Mouse (Mus musculus) CD8-positive naive resting alpha-beta T cell, adult 2 months (primary cell): ENCODE data around the gene Cela1.

ENCODE experiments used
- DNase-seq, 2 experiments: peaks; one replicate each; pipeline ENCODE4 v3.0.0; 2022; ENCODE audit warnings: low read depth in 2 of 2, low spot score in 2 of 2

Gene Cela1

DNA sequence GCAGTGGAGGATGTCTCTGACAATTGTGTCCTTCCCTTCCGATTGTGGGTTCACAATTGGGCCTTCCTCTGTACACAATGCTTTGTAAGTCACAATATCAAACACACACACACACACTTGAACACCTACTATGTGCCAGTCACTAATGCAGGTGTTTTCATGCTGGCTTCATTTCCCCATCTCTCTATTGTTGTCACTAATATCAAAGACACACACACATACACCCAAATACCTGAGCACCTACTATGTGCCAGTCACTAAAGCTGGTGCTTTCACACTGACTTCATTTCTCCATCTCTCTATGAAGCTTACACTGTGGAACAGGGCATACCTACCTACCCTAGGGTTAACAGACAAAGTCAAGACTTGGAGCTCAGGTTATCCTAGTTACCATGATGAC, 17.7 kb upstream of the Cela1 start:
- DNase-seq: no peak

DNA sequence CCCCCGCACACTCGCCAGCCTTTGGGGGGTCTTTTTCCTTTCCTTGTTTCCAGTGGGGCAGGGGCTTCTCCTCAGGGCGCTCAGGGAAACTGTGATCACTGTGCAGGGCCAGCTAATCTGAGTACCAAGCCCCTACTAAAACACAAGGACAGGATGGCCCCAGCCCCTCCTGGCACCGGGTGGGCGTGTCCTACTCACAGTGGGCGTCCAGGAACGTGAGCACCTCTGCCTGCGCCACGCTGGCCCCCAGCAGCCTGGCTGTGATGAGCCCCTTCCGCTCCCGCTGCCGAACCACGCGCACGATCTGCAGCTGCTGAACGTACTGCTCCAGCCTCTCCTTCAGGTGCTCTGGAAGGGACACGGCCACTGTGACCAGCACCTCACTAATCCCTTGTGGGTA, 16.2 kb upstream of the Cela1 start:
- DNase-seq: no peak

DNA sequence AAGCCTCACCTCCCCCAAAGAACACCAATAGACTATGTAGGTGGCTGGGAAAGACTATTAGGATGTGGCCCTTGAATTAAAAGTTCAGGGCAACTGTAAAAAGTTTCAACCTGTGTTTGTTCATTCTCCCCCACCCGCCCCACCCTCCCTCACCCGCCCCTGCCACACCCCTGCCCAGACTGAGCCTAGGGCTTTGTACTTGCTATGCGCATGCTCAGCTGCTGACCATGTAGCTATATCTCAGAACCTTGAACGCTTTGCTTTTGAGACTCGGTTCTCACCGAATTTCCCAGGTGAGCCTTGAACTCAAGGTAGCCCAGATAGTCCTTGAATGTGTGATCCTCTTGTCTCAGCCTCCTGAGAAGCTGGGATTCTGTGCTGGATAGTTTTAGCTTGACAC, 14.1 kb upstream of the Cela1 start:
- DNase-seq: no peak

DNA sequence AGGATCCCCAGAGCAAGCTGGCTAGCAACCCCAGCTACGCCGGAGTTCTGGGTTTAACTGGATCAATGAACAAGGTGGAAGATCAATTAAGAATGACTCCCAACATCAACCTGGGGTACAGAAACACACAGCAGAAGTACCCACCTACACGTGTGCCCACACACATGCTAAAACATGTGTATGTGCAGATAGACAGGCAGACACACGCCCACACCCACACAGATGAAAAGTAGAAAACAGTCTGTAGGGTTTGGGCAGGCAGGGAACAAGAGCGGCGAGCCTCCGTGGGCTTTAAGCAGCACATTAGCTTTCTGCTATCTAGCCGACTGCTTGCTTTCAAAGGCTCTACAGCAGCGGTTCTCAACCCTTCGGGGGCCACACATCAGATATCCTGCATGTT, 13.4 kb upstream of the Cela1 start:
- peak in 1 of 2 experiments; percentile 31 for DNase-seq

DNA sequence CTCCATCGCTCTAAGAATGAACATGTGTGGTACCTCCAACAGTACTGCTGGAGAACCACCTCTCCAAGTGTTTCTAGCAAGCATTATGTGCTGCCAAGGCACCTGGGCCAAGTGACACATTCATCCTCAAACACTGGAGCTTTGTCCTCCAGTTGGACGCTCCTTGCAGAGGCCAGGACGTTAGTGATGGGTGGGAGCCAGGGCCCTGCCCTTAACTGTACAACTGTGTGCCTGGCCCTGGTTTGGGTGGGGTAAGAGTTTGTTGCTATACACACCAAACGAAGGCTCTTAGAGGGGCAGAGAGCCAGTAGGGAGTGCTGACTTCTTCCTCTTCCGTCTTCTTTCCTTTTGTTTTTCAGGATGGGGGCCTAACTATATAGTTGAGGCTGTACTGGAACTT, 12.7 kb upstream of the Cela1 start:
- DNase-seq: no peak

DNA sequence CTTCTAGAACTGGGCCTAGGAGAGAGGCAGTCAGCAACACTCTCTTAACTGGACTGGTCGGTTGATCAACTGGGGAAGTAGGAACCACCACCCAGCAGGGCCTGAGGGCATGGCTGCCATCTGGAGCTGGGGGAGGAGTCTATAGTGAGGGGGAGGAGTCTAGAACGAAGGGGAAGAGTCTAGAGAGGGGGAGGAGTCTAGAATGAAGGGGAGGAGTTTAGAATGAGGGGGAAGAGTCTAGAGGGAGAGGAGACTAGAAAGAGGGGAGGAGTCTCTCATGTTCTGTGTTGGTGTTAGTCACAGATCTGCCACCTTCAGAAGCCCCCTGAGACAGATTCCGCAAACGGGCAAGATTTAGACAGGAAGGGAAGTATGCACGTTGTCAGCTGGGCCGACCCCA, 11.7 kb upstream of the Cela1 start:
- DNase-seq: no peak

DNA sequence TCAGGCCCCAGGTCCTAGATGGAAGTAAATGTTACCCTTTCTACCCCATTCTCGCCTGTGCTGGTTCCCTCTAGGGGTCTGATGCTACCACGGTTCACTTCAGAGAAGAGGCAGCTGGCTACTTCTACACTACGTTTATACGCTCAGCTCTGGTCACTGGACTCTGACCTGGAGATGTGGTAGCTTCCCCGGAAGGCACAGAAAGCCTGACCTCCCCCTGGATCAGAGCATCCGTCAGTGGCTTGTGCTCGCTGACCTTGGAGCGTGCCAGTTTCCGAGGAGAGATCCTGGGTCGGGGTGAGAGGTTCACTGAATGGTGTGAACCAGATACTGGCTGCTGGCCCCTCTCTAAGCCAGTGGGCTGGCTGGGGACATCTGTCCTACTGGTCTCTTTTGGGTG, 10.4 kb upstream of the Cela1 start:
- no peak for DNase-seq

DNA sequence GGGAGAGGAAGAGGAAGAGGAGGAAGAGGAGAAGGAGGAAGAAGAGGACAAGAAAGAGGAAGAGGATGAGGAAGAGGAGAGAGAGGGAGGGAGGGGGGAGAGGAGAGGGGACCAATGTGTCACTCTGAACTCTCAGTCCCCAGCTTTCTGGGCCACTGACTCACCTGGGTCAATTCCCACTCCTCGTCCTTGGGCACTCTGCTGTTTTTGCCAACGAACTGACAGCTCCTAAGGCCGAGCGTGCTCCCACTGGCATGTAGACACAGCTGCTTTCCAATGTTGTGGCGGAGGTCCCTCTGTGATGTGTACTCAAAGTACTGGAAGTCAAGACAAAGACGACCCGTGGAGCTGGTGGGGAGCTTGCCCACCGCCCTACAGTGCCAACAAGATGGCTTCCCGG, 6.7 kb upstream of the Cela1 start:
- DNase-seq: no peak

DNA sequence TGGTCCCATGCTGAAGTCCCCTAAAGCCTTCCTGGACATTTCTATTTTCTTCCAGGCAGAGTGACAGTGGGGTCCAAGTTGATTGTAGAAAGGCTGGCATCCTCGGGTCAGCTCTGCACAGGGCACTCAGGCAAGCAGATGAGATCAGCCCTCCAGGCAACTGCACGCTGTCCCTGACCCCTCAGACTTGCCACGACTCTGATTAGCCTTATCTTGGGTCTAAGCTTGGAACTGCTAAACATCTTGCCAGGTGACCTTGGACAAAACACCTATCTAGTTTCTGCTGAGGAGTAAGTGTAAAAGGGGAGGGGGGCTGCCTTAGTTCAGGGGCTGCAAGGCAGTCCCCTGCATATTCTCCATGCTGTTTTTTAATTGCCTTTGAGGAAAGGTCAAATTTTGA, 4.3 kb upstream of the Cela1 start:
- no peak for DNase-seq

DNA sequence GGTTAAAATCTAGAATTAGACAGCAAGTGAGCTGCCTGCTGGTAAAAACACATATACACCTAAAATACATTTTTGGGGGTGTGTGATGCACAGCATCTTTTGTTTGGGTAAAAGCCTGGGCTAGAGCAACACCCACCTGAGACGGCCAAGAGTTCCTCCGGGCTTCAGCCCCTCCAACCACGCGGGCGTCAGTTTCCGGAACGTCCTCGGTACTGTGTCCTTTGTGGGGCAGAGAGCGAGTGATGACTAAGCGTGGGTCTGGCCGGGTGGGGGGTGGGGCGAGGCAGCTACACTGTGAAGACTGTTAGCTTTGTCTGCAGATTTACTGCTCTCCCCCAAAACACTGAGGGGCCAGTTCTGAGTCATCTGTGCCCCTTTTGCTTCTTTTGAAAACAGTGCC, 732 bp downstream of the Cela1 start:
- DNase-seq: no peak

DNA sequence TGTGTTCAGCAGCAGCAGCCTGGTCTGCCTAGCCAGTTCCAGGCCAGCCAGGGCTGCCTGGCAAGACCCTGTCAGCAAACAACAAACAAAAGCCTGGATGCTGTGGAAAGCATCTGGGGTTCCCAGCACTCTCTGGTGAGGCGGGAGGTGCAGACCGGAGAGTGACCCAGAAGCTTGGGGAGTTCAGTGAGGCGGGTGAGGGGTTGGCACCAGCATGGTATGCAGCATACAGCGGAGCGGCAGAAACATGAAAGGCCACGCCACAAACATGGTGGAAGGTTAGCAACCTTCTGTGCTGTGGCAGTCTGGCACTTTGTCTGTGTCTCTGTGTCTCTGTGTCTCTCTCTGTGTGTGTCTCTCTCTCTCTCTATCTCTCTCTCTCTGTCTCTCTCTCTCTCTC, 1.3 kb downstream of the Cela1 start:
- DNase-seq: no peak

DNA sequence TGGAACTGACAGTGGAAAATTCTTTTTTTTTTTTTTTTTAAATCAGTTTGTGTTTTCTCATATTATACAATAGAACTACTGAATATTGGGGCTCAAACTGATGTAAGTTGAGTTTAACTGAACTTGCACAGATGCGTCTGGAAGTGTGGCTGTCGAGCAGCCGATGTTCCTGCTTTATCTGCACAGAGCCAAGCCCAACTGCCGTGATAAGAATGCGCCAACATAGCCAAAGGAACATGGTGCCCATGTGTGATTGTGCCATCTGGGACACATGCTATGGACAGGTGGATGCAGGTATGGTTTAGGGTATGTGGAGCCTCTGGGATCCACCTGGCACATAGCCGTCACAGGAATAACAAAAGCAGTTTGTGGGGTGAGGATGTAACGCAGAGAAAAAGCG, 1.9 kb downstream of the Cela1 start:
- no peak for DNase-seq

DNA sequence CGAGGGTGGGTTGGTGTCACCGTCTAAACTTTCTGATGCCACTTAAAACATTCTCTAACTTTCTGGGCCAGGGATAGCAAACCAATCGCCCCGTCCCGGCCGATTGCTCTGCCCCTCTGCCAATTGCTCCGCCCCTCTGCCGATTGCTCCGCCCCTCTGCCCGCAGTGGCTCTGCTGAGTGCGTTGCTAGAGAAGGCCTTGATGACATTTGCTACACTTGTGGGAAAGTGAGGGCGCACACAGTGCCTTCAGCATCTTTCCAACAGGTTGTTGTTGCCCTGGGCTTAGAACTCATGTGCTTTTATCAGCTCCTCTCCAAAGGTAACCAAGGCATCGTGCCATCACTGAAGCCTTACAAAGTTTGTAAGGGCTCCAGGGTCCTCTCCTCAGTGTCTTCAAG, 2.5 kb downstream of the Cela1 start:
- DNase-seq: no peak

DNA sequence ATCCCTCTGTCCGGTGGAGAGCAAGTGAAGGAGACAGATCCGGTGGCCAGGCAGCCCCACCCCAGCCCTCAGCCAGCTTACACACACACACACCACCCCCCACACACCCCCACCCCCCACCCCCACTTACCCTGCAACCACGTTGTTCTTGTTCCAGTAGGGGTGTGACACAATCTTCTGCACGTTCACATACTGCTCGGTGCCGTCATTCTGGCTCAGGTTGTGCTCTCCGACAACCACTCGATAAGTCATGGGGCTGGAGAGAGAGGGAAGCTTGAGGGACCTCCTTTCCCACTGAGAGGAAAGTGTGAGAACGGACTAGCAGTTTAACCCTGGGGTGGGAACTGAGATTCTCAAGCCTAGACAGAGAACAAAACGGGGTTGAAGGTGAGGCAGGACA, 3.3 kb downstream of the Cela1 start:
- DNase-seq: no peak

DNA sequence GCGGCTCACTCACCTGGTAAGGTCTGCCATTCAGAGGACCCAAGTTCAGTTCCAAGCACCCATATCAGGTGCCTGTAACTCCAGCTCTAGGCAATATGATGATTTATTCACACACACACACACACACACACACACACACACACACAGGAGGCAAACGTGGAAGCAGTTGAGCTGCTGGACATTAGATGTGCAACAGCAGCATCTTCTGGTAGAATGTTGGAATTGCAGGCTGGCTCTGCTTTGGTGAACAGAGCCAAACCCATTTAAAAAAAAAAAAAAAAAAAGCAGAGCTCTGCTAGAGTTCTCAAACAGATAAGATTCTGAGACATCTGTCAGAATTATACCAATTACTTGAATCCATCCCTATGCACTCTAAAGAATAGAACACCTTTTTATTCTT, 4.7 kb downstream of the Cela1 start:
- DNase-seq: peak; percentile 76 to 89

DNA sequence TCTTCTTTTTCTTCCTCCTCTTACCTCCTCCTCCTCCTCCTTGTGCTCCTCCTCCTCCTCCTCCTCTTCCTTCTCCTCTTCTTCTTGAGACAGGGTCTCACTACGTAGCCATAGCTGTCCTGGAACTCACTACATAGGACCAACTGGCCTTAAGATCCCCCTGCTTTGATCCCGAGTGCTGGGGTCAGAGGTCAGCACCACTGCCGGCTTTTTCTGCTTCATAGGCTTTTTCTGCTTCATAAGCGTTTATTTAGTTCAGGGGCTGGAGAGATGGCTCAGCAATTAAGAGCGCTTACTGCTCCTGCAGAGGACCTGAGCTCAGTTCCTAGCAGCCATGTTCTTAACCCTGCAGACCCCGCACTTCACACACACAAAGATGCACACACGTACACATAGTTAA, 6.0 kb downstream of the Cela1 start:
- no peak for DNase-seq

DNA sequence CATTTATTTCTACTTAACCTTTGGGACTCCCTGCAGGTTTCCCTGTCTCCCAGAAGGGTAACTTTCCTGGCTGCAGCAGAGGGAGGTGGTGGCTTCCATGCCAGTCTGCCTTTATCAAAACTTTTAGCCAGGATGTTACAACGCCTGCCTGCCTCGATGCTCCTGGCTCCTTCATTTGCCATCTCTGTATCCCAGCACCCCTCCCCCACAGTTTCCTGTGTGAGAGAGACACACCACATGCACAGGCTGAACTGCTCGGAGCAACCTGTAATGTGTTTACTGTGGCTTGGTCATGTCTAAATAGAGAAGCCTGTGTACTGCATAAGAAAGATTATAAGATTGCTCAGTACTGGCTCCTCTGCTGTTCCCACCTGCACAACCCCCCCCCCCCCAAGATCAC, 7.3 kb downstream of the Cela1 start:
- no peak for DNase-seq

DNA sequence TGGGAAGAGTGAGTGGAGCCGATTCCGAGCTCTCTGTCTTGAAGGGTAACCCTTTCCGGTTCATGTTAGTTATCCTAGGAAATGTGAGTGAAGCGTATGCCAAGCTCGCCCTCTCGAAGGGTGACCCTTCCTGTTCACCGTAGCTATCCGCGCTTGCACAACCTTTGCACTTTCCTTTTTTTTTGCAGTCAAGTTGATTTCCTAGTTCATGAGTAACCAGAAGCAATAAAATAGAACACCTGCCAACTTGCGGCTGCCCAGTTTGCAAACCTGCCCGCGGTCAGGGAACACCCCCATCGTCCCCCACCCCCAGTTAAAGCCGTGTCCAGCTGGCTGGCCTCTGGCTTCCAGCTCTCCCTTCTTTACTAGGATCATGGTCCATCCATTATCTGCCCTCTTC, 8.7 kb downstream of the Cela1 start:
- DNase-seq: no peak

DNA sequence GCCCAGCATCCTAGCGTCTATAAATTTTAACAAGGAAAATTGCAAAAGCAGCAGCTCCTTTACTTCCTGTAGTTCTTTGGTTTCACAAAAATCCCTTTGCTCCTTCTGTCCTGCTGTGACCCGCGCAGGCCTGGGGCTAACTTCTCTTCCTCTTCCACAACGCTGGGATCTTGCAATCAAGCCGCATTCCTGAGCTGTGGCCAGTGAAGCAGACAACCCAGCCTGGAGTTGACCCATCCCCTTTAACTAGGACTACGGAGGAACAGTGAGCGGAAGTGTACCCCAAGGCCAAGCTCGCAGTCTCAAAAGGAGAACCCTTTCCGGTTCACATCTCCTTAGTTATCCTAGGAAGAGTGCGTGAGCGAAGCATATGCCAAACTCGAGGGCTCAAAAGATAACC, 9.1 kb downstream of the Cela1 start:
- no peak for DNase-seq

DNA sequence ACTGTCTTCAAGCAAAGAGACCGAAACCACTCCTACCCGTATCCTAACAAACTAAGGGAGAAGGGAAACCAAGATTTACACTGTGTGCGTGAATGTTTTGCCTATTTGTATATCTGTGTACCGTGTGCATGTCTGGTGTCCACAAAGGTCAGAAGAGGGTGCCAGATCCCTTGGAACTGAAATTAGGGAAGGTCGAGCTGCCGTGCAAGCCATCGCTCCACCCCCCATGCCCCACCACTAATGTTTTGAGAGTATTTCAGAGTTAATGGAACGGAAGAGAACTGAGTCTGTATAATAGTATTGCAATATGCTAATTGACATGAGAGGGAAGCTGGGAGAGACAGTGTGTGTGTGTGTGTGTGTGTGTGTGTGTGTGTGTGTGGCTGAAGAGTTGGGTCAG, 10.0 kb downstream of the Cela1 start:
- no peak for DNase-seq

DNA sequence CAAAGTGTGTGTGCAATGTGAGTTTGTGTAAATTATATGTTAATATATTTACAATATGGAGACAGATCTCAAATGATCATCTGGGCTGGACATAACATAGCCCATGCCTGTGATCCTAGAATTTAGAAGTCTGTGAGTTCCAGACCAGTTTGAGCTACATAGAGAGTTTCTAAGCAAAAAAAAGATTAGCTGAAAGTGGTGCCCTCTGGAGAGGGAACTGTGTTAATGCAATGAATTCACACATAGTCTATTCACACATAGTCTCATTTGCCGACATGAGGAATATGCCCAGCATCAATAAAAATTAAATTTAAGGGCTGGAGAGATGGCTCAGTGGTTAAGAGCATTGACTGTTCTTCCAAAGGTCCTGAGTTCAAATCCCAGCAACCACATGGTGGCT, 11.2 kb downstream of the Cela1 start:
- DNase-seq: no peak

DNA sequence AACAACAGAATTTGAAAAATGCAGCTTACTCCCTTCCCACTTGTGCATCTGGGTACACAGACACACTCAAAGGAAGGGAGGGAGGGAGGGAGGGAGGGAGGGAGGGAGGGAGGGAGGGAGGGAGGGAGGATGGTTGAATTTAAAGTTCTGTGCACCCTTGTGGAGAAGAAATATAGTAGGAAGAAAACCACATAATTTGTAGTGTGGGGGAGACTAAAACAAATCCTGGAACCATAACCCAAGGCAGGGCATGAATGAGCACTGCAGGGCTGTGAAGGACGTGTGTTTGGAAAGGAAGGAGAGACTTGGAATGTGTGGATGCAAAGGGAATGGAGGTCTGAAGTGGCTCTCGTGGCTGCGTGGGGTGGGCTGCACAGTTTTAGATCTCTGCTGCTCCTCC, 12.2 kb downstream of the Cela1 start:
- DNase-seq: no peak

DNA sequence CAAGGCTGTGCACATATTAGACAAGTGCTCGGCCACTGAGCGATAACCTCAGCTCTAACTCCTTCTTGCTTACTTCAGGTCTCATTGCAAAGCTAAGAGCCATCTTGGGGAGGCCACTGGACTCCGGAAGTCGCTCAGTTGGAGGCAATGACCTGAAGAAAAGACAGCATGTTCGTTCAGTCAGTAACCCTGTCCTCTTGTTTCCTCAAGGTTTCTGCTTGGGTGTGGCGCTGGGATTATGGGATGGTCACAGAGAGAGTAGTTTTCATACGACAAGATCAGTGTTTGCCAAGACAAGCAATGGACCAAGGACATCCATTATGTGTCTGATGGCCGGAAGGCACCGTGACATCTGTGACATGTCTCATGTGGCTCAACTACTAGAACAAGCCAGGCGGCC, 13.2 kb downstream of the Cela1 start:
- no peak for DNase-seq

DNA sequence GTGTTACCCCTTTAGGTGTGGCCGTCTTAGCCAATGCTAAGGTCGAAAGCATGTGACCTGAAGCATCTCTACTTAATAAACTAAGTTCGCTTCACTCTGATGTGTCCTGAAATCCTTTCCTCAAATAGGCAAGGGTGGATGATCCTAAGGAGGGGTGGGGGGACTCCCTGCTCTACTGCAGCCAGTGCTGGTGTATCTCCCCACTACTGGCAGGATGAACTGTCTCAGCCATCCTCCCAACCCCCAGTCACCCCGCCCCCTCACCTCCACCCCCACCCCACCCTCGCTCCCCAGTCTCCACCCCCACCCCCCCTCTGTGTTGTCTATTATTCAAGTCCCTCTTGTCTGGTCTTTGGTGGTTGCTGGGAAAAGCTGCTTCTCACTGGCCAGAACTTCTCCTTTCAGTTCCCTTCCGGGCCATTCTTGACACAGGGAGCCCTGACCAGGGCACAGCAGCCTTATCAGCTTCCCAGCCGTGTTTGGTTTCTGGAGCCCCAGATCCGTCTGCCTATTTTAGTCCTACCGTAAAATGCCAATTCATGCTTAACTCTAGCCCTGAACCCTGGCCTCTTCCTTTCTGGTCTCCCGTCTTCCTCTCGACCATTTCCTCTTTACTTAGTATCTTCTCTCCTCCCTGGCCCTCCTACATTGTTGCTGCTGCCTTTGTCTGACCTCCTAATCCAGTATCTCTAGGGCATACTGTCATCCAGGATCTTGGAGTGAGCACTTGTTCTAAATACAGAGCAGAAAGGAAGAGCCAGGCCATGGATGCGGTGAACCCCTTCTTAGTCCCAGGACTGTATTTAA, 13.9 kb downstream of the Cela1 start:
- DNase-seq: no peak
